7 mouse cellular contexts compared by ENCODE assay signal in genomic region chr6:30549231-30549761, GRCm38 (mm10). TPM values are rescaled to one million over a fixed set of nuclear protein-coding genes. Genes with fewer than 3 reads are reported as not detected.
DNase-seq lines count a peak whose midpoint lies in the region; ATAC-seq and TF ChIP-seq lines count a peak whose summit lies in the region.

No protein-coding gene starts in this region.

- no peak for ATAC-seq in midbrain, postnatal 0 days (ENCODE audit: low FRiP score)
- peak; percentile 25; the same call in 1 of the 2 replicates for ATAC-seq in forebrain, embryonic 11.5 days (replicated peaks; ENCODE audit: low FRiP score)
- peak; percentile 63 for ATAC-seq in limb, embryonic 12.5 days (ENCODE audit: insufficient number of reproducible peaks, insufficient read depth, low FRiP score, low TSS enrichment, low read depth)

- H3K4me2 ChIP-seq in midbrain, postnatal 0 days (ENCODE audit: low read depth, low read length, poor library complexity, severe bottlenecking) = no peak overlapping the region
- peak overlapping the region; percentile 33; the same call in 1 of the 2 replicates for H3K4me2 ChIP-seq in forebrain, embryonic 11.5 days (ENCODE audit: low read depth, low read length, severe bottlenecking)
- peak overlapping the region; percentile 40 for H3K4me2 ChIP-seq in limb, embryonic 12.5 days

- WGBS in midbrain, embryonic 10.5 days = 8% methylated on average over 15 of the region's 15 CpGs
- 29% methylated on average over 15 of the region's 15 CpGs for WGBS in midbrain, postnatal 0 days
- WGBS in forebrain, embryonic 11.5 days = 5% methylated on average over 15 of the region's 15 CpGs
- 5% methylated on average over 15 of the region's 15 CpGs for WGBS in limb, embryonic 12.5 days

- TF ChIP-seq CTCF in midbrain, postnatal 0 days (IDR thresholded peaks at IDR 0.05) = no peak

- peaks cover 90% of the 10 kb centered on the region for H3K4me1 ChIP-seq in midbrain, embryonic 10.5 days
- peaks cover 6% of the 10 kb centered on the region; the same call in 1 of the 2 replicates for H3K4me1 ChIP-seq in midbrain, postnatal 0 days (ENCODE audit: insufficient read depth, low read length)
- peaks cover 24% of the 10 kb centered on the region for H3K4me1 ChIP-seq in forebrain, embryonic 11.5 days (replicated peaks; ENCODE audit: control insufficient read depth, insufficient read depth, low read length)
- H3K4me1 ChIP-seq in limb, embryonic 12.5 days (replicated peaks) = peaks cover 87% of the 10 kb centered on the region

- H3K27ac ChIP-seq in midbrain, embryonic 10.5 days (replicated peaks) = peak overlapping the region; percentile 92
- no peak overlapping the region for H3K27ac ChIP-seq in midbrain, postnatal 0 days (ENCODE audit: low read depth, low read length)
- H3K27ac ChIP-seq in forebrain, embryonic 11.5 days (ENCODE audit: low read depth, low read length) = peak overlapping the region; percentile 92
- peak overlapping the region; percentile 98 for H3K27ac ChIP-seq in limb, embryonic 12.5 days

- no peak overlapping the region for H3K9ac ChIP-seq in midbrain, postnatal 0 days (replicated peaks; ENCODE audit: low read length, poor library complexity, severe bottlenecking)
- H3K9ac ChIP-seq in forebrain, embryonic 11.5 days (ENCODE audit: low read length) = peak overlapping the region; percentile 30
- no peak overlapping the region; the same call in 1 of the 2 replicates for H3K9ac ChIP-seq in limb, embryonic 12.5 days (replicated peaks)

- DNase-seq in midbrain, embryonic 10.5 days (ENCODE audit: low spot score) = peak; percentile 70
- no peak for DNase-seq in midbrain, postnatal 0 days (ENCODE audit: low spot score)
- peak; percentile 79 for DNase-seq in forebrain, embryonic 11.5 days (ENCODE audit: low spot score)
- DNase-seq in skeletal muscle tissue, adult 2 months (ENCODE audit: low read depth, low spot score) = peak; percentile 45
- DNase-seq in layer of hippocampus, adult 8-10 months (ENCODE audit: low spot score in 2 of 2) = no peak
- DNase-seq in frontal cortex, adult 2 months (ENCODE audit: extremely low spot score in 1 of 2, low spot score in 1 of 2) = no peak

- H3K9me3 ChIP-seq in midbrain, embryonic 10.5 days (replicated peaks) = 0 out of 2 replicates have a peak, but pooled peaks cover 4% of the 10 kb centered on the region
- H3K9me3 ChIP-seq in midbrain, postnatal 0 days (ENCODE audit: low read length) = no peaks in the 10 kb centered on the region
- H3K9me3 ChIP-seq in forebrain, embryonic 11.5 days (ENCODE audit: control insufficient read depth, low read length) = no peaks in the 10 kb centered on the region; the same call in 1 of the 2 replicates
- 0 out of 2 replicates have a peak, but pooled peaks cover 4% of the 10 kb centered on the region for H3K9me3 ChIP-seq in limb, embryonic 12.5 days

- no peaks in the 10 kb centered on the region for H3K27me3 ChIP-seq in midbrain, embryonic 10.5 days (ENCODE audit: low read depth, poor library complexity, severe bottlenecking)
- H3K27me3 ChIP-seq in midbrain, postnatal 0 days (ENCODE audit: insufficient read depth, low read length) = no peaks in the 10 kb centered on the region
- H3K27me3 ChIP-seq in forebrain, embryonic 11.5 days (ENCODE audit: control insufficient read depth, insufficient read depth, low read length) = no peaks in the 10 kb centered on the region
- H3K27me3 ChIP-seq in limb, embryonic 12.5 days = no peaks in the 10 kb centered on the region

- peak overlapping the region; percentile 35 for H3K4me3 ChIP-seq in midbrain, embryonic 10.5 days
- no peak overlapping the region for H3K4me3 ChIP-seq in midbrain, postnatal 0 days (ENCODE audit: low read depth, low read length)
- no peak overlapping the region for H3K4me3 ChIP-seq in forebrain, embryonic 11.5 days (ENCODE audit: low read depth, low read length)
- H3K4me3 ChIP-seq in limb, embryonic 12.5 days (replicated peaks) = no peak overlapping the region

- H3K36me3 ChIP-seq in midbrain, embryonic 10.5 days = no peaks in the 10 kb centered on the region
- no peaks in the 10 kb centered on the region for H3K36me3 ChIP-seq in midbrain, postnatal 0 days (ENCODE audit: insufficient read depth, low read length)
- no peaks in the 10 kb centered on the region for H3K36me3 ChIP-seq in forebrain, embryonic 11.5 days (ENCODE audit: control insufficient read depth, insufficient read depth, low read length)
- H3K36me3 ChIP-seq in limb, embryonic 12.5 days = no peaks in the 10 kb centered on the region; the same call in 1 of the 2 replicates

RNA-seq across cellular contexts. Expression of gene Cpa2, which starts 7.9 kb away (rescaled TPM):
- polyA plus RNA-seq in midbrain, embryonic 10.5 days (2016; fragmentation: Nextera tagmentation; extraction: Ambion mirVana) = 22.0 and 22.8 TPM in 2 replicates
- 6.2 and 9.3 TPM in 2 replicates for total RNA-seq in midbrain, postnatal 0 days (2014; rRNA removed)
- 13.0 and 15.2 TPM in 2 replicates for polyA plus RNA-seq in midbrain, postnatal 0 days (2015; fragmentation: Nextera tagmentation; extraction: Ambion mirVana)
- 4.0 TPM in 2 replicates for polyA plus RNA-seq in forebrain, embryonic 11.5 days (2014; fragmentation: Nextera tagmentation; extraction: Ambion mirVana)
- 23.7 and 28.1 TPM in 2 replicates for polyA plus RNA-seq in limb, embryonic 12.5 days (2016; fragmentation: Nextera tagmentation; extraction: Ambion mirVana)
- total RNA-seq in layer of hippocampus, adult 8-10 months (2022) = 1 to 10 TPM; 1.4 to 2.5 (median 1.9) TPM
- polyA plus RNA-seq in frontal cortex, adult 2 months (2012; rRNA removed) = 2.7 and 4.3 TPM in 2 replicates

RNA-seq across cellular contexts. Expression of gene Cpa4, which starts 18.9 kb away (rescaled TPM):
- 1.3 and 2.3 TPM in 2 replicates for polyA plus RNA-seq in midbrain, embryonic 10.5 days (2016; fragmentation: Nextera tagmentation; extraction: Ambion mirVana)
- 0.42 and 0.49 TPM in 2 replicates for total RNA-seq in midbrain, postnatal 0 days (2014; rRNA removed)
- 0.75 and 0.79 TPM in 2 replicates for polyA plus RNA-seq in midbrain, postnatal 0 days (2015; fragmentation: Nextera tagmentation; extraction: Ambion mirVana)
- polyA plus RNA-seq in forebrain, embryonic 11.5 days (2014; fragmentation: Nextera tagmentation; extraction: Ambion mirVana) = 5.4 and 5.6 TPM in 2 replicates
- polyA plus RNA-seq in limb, embryonic 12.5 days (2016; fragmentation: Nextera tagmentation; extraction: Ambion mirVana) = 1.9 TPM in 2 replicates
- total RNA-seq in layer of hippocampus, adult 8-10 months (2022) = under 1 TPM in 2 of 4 experiments, not detected in 2; 0.13 to 0.16 TPM
- polyA plus RNA-seq in frontal cortex, adult 2 months (2012; rRNA removed) = 0.19 and 0.24 TPM in 2 replicates

RNA-seq across cellular contexts. Expression of gene Ssmem1, which starts 39.6 kb away (rescaled TPM):
- 0.22 and 0.36 TPM in 2 replicates for polyA plus RNA-seq in midbrain, embryonic 10.5 days (2016; fragmentation: Nextera tagmentation; extraction: Ambion mirVana)
- 0.28 TPM in 1 of 2 replicates, not detected in the other for total RNA-seq in midbrain, postnatal 0 days (2014; rRNA removed)
- polyA plus RNA-seq in midbrain, postnatal 0 days (2015; fragmentation: Nextera tagmentation; extraction: Ambion mirVana) = 0.15 and 0.19 TPM in 2 replicates
- not detected in 2 replicates for polyA plus RNA-seq in forebrain, embryonic 11.5 days (2014; fragmentation: Nextera tagmentation; extraction: Ambion mirVana)
- 0.50 TPM in 1 of 2 replicates, not detected in the other for polyA plus RNA-seq in limb, embryonic 12.5 days (2016; fragmentation: Nextera tagmentation; extraction: Ambion mirVana)
- 1 to 10 TPM in 3 of 4 experiments, under 1 TPM in 1; 0.39 to 1.5 (median 1.1) TPM for total RNA-seq in layer of hippocampus, adult 8-10 months (2022)
- 0.08 TPM in 1 of 2 replicates, not detected in the other for polyA plus RNA-seq in frontal cortex, adult 2 months (2012; rRNA removed)

RNA-seq across cellular contexts. Expression of gene Tmem209, which starts 39.7 kb away (rescaled TPM):
- polyA plus RNA-seq in midbrain, embryonic 10.5 days (2016; fragmentation: Nextera tagmentation; extraction: Ambion mirVana) = 47.8 and 52.7 TPM in 2 replicates
- 37.4 and 50.3 TPM in 2 replicates for total RNA-seq in midbrain, postnatal 0 days (2014; rRNA removed)
- polyA plus RNA-seq in midbrain, postnatal 0 days (2015; fragmentation: Nextera tagmentation; extraction: Ambion mirVana) = 22.8 and 23.1 TPM in 2 replicates
- polyA plus RNA-seq in forebrain, embryonic 11.5 days (2014; fragmentation: Nextera tagmentation; extraction: Ambion mirVana) = 54.2 and 60.2 TPM in 2 replicates
- polyA plus RNA-seq in limb, embryonic 12.5 days (2016; fragmentation: Nextera tagmentation; extraction: Ambion mirVana) = 36.4 and 39.9 TPM in 2 replicates
- 10 to 100 TPM; 21.4 to 25.7 (median 24.1) TPM for total RNA-seq in layer of hippocampus, adult 8-10 months (2022)
- 25.1 and 28.2 TPM in 2 replicates for polyA plus RNA-seq in frontal cortex, adult 2 months (2012; rRNA removed)

Comparison
In these comparisons a context has a peak if more than half of its experiments do, and no peak if none do; other contexts are left out.
1. DNase-seq: peak in midbrain, embryonic 10.5 days (single experiment), forebrain, embryonic 11.5 days (single experiment) and skeletal muscle tissue, adult 2 months (single experiment); none in midbrain, postnatal 0 days (single experiment), layer of hippocampus, adult 8-10 months (0 of 2) and frontal cortex, adult 2 months (0 of 2).